Mouse (Mus musculus) pancreas, adult 10 weeks (tissue): Measurements from ENCODE around the gene Olfr1264. TPM values are rescaled to one million over a fixed set of nuclear protein-coding genes. Genes with fewer than 3 reads are reported as not detected.

Experiments used
- polyA plus RNA-seq: library from polyadenylated mRNA; stranded (reverse); fragments of 350-450 nt; fragmentation: Illumina TruSeq; extraction: RNeasy Lipid Tissue Mini Kit (QIAGEN cat#74804); gene quantifications from one replicate; pipeline ENCODE4 v1.2.3, GENCODE M21; 2015; ENCODE audit warnings: low read depth, low replicate concordance; ENCODE audit not compliant: insufficient read depth

Gene Olfr1264
- polyA plus RNA-seq = not detected

GRCm38 (mm10) chr2:90025477-90025876 is at the start of gene Olfr1264:
Olfr1264 (minus strand) TSS chr2:90025577.

GRCm38 (mm10) chr2:90063494-90063893 is 38.1 kb upstream of the Olfr1264 start, which contains the start of gene Olfr140:
Olfr140 (minus strand) TSS chr2:90063594.

DNA sequence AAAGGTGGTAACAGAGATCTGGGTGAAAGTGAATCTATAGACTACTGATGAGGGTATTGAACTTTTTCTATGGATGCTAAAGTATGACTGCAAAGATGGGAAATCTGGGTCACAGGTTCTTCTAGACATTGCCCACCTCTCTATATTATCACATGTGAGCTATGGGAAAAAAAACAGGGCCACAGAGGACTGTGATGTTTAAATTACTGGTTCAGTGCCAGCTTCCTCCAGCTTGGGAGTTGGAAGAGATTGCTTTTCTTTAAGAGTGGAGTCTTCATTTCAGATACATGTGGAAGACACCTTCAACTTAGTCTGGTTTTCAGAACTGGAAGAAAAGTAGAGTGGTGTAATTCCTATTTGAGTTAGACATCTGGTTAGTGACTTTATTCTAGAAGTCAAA is 9.7 kb upstream of the Olfr1264 start, which contains the start of gene Olfr1265:
Olfr1265 (plus strand) TSS at position 301 of the 400 bp plus-strand sequence.

DNA sequence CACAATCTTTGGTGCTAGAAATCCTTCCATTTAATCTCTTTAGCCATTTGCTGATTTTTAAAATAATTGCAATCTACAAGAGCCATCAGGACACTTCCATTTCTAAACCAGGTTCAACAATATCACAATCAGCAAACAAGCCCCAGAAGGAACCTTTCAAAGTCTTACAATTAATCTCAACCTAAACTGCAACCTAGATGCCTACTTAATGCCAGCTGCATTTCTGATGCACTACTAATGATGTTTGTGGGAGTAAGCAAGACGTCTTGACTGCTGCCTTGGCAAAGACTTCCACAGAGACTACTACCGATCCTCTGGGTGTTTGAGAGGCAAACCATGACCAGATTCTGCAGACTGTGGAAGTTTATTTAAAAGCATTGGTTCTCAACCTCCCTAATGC is 13.5 kb downstream of the Olfr1264 start, which contains the start of gene Olfr1263:
Olfr1263 (plus strand) TSS at position 301 of the 400 bp plus-strand sequence.

DNA sequence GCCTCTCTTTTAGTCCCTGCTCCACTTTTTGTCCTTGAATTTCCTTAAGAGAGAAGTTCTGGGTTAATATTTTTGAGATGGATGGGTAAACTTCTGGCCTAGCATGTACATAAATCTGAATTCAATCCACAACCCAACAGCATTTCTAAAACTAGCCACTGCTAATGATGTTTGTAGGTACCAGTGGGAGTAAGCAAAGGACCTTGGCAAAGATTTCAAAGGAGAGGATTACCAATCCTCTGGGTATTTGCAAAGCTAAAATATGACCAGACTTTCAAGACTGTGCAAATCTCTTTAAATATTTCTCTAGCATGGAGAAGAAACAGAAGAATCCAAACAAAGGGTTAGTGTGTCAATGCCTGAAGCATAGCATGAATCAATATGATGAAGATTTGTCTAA is 25.5 kb downstream of the Olfr1264 start, which contains the start of gene Olfr1262:
Olfr1262 (plus strand) TSS at position 301 of the 400 bp plus-strand sequence.

DNA sequence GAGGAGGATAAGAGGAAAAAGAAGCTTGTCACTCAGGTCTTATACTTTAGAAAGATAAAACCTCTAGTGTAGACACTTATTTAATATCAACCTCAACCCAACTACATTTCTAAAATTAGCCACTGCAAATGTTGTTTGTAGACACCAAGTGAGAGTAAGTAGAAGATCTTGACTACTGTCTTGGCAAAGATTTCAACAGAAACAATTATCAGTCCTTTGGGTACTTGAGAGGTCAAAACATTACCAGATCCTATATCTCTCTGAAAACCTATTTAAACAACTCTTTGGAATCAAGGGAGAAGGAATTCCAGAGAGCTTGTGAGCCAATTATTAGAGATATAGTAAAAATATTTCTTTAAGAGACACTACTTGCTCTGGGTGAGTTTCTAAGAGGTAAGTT is 34.5 kb downstream of the Olfr1264 start, which contains the start of gene Olfr1261:
Olfr1261 (plus strand) TSS at position 301 of the 400 bp plus-strand sequence.

GRCm38 (mm10) chr2:89974184-89974583 is 51.2 kb downstream of the Olfr1264 start, which contains the start of gene Olfr1260:
Olfr1260 (plus strand) TSS chr2:89974340.

Other genes with a start within 250 kb of the Olfr1264 start
- gene Olfr1254, start 232.0 kb downstream of the Olfr1264 start, polyA plus RNA-seq = not detected
- not detected for gene Olfr1255, start 213.5 kb downstream of the Olfr1264 start, polyA plus RNA-seq
- gene Olfr1256, start 184.0 kb downstream of the Olfr1264 start, polyA plus RNA-seq = not detected
- not detected for gene Olfr48, start 177.4 kb downstream of the Olfr1264 start, polyA plus RNA-seq
- gene Olfr1257, start 147.1 kb downstream of the Olfr1264 start, polyA plus RNA-seq = not detected
- not detected for gene Olfr1258, start 98.3 kb downstream of the Olfr1264 start, polyA plus RNA-seq
- not detected for gene Olfr1259, start 76.9 kb downstream of the Olfr1264 start, polyA plus RNA-seq
- not detected for gene Olfr1260, start 51.2 kb downstream of the Olfr1264 start, polyA plus RNA-seq
- gene Olfr1261, start 34.4 kb downstream of the Olfr1264 start, polyA plus RNA-seq = not detected
- gene Olfr1262, start 25.4 kb downstream of the Olfr1264 start, polyA plus RNA-seq = not detected
- gene Olfr1263, start 13.4 kb downstream of the Olfr1264 start, polyA plus RNA-seq = not detected
- gene Olfr1265, start 9.8 kb upstream of the Olfr1264 start, polyA plus RNA-seq = not detected
- not detected for gene Olfr140, start 38.0 kb upstream of the Olfr1264 start, polyA plus RNA-seq
- not detected for gene Olfr1269, start 95.8 kb upstream of the Olfr1264 start, polyA plus RNA-seq
- not detected for gene Olfr32, start 116.7 kb upstream of the Olfr1264 start, polyA plus RNA-seq
- not detected for gene Olfr1270, start 127.5 kb upstream of the Olfr1264 start, polyA plus RNA-seq
- not detected for gene Olfr1506, start 198.9 kb upstream of the Olfr1264 start, polyA plus RNA-seq
- not detected for gene Olfr142, start 232.0 kb upstream of the Olfr1264 start, polyA plus RNA-seq
- not detected for gene Olfr1271, start 245.5 kb upstream of the Olfr1264 start, polyA plus RNA-seq